Mouse (Mus musculus) CH12.LX (cell line): ENCODE data around the gene Prkar1b. TPM values are rescaled to one million over a fixed set of nuclear protein-coding genes. Genes with fewer than 3 reads are reported as not detected.

Source experiments
- DNase-seq: peaks from one replicate; pipeline ENCODE4 v3.0.0-alpha.2; 2013; ENCODE audit errors: extremely low read depth
- H3K27ac ChIP-seq: 2 replicates; pipeline ENCODE4 v1.5.1; 2012; ENCODE audit warnings: low read depth, mild to moderate bottlenecking, control low read depth, moderate library complexity; ENCODE audit not compliant: insufficient read depth
- H3K27me3 ChIP-seq: replicated peaks from 2 replicates; pipeline ENCODE3; 2012; ENCODE audit warnings: inconsistent platforms
- H3K36me3 ChIP-seq, 2 experiments: replicated peaks in 1 of 2; 2 replicates each; pipeline versions ENCODE3 to v1.6.1; 2012; ENCODE audit warnings: inconsistent platforms in 1 of 2, low read length in 1 of 2, mild to moderate bottlenecking in 1 of 2, mixed read lengths in 1 of 2, moderate library complexity in 1 of 2; ENCODE audit not compliant: control insufficient read depth in 1 of 2, insufficient read depth in 1 of 2
- H3K4me1 ChIP-seq, 2 experiments: 2 replicates each; pipeline ENCODE4 v1.6.1; 2012; ENCODE audit warnings: inconsistent platforms in 1 of 2, moderate library complexity in 1 of 2; ENCODE audit not compliant: insufficient read depth in 2 of 2, control insufficient read depth in 1 of 2
- H3K4me2 ChIP-seq: 2 replicates; pipeline ENCODE4 v1.6.1; 2012; ENCODE audit warnings: low read depth, mild to moderate bottlenecking, control low read depth; ENCODE audit not compliant: poor library complexity, insufficient read depth, severe bottlenecking
- H3K4me3 ChIP-seq, 3 experiments: fragments of 150-350 bp in 1 of 3; sonication (generic) in 1 of 3; replicated peaks in 1 of 3; 2 replicates each; pipeline versions ENCODE3 to v1.5.1; 2011 to 2012; ENCODE audit warnings: low read depth in 2 of 3, low read length in 2 of 3, mild to moderate bottlenecking in 2 of 3, moderate library complexity in 2 of 3, control low read depth in 1 of 3, improper control_type of control experiment in 1 of 3, inconsistent platforms in 1 of 3, mixed read lengths in 1 of 3; ENCODE audit not compliant: poor library complexity in 1 of 3
- H3K79me2 ChIP-seq: replicated peaks from 2 replicates; pipeline ENCODE4 v1.6.1; 2012; ENCODE audit warnings: mild to moderate bottlenecking, moderate library complexity; ENCODE audit not compliant: control insufficient read depth, poor library complexity, insufficient read depth, severe bottlenecking; ENCODE audit errors: extremely low read depth
- H3K9ac ChIP-seq: 2 replicates; pipeline ENCODE4 v1.6.1; 2012; ENCODE audit warnings: low read depth, mild to moderate bottlenecking, control low read depth, moderate library complexity; ENCODE audit not compliant: insufficient read depth
- H3K9me3 ChIP-seq: replicated peaks from 2 replicates; pipeline ENCODE3; 2012; ENCODE audit warnings: low read length, inconsistent platforms, mixed read lengths
- CHD2 ChIP-seq: IDR thresholded peaks from 2 replicates; pipeline ENCODE4 v1.6.1; 2011; ENCODE audit warnings: low read length, improper control_type of control experiment
- CTCF ChIP-seq, 2 experiments: IDR thresholded peaks in 1 of 2; conservative IDR thresholded peaks in 1 of 2; 2 replicates each; pipeline ENCODE4 v1.5.1; 2011 to 2012; ENCODE audit warnings: low read depth in 2 of 2, low read length in 2 of 2, improper control_type of control experiment in 1 of 2, inconsistent platforms in 1 of 2, mild to moderate bottlenecking in 1 of 2, moderate library complexity in 1 of 2
- HCFC1 ChIP-seq: IDR thresholded peaks from 2 replicates; pipeline ENCODE4 v1.6.1; 2012; ENCODE audit warnings: low read depth, mild to moderate bottlenecking, inconsistent platforms, low read length, improper control_type of control experiment
- IRF4 ChIP-seq: IDR thresholded peaks from 2 replicates; pipeline ENCODE4 v1.6.1; 2014; ENCODE audit warnings: low read depth, mild to moderate bottlenecking, inconsistent platforms, low read length, improper control_type of control experiment
- JUN ChIP-seq: IDR thresholded peaks from 2 replicates; pipeline ENCODE4 v1.6.1; 2011; ENCODE audit warnings: low read depth, mild to moderate bottlenecking, low read length, improper control_type of control experiment, moderate library complexity; ENCODE audit not compliant: insufficient read depth
- JUND ChIP-seq: conservative IDR thresholded peaks from 2 replicates; pipeline ENCODE4 v1.6.1; 2011; ENCODE audit warnings: low read depth, low read length, improper control_type of control experiment
- KAT2A ChIP-seq: IDR thresholded peaks from 2 replicates; pipeline ENCODE4 v1.6.1; 2012; ENCODE audit warnings: low read length, improper control_type of control experiment, inconsistent platforms; ENCODE audit not compliant: insufficient replicate concordance
- MAX ChIP-seq: IDR thresholded peaks from 2 replicates; pipeline ENCODE4 v1.6.1; 2011; ENCODE audit warnings: low read length, improper control_type of control experiment
- MEF2A ChIP-seq: IDR thresholded peaks from 2 replicates; pipeline ENCODE4 v1.6.1; 2014; ENCODE audit warnings: low read depth, mild to moderate bottlenecking, inconsistent platforms, low read length, improper control_type of control experiment, borderline replicate concordance
- NELFE ChIP-seq: IDR thresholded peaks from 2 replicates; pipeline ENCODE4 v1.6.1; 2011; ENCODE audit warnings: low read depth, low read length, improper control_type of control experiment
- NRF1 ChIP-seq: IDR thresholded peaks from 2 replicates; pipeline ENCODE4 v1.6.1; 2014; ENCODE audit warnings: low read depth, mild to moderate bottlenecking, inconsistent platforms, low read length, improper control_type of control experiment, moderate library complexity
- POLR2AphosphoS2 ChIP-seq: IDR thresholded peaks from 2 replicates; pipeline ENCODE4 v1.6.1; 2011; ENCODE audit warnings: low read depth, low read length, improper control_type of control experiment
- SMC3 ChIP-seq: IDR thresholded peaks from 2 replicates; pipeline ENCODE4 v1.6.1; 2011; ENCODE audit warnings: low read depth, low read length, improper control_type of control experiment
- TBP ChIP-seq: conservative IDR thresholded peaks from 2 replicates; pipeline ENCODE4 v1.6.1; 2011; ENCODE audit warnings: low read depth, low read length, improper control_type of control experiment
- TCF12 ChIP-seq: IDR thresholded peaks from 2 replicates; pipeline ENCODE4 v1.6.1; 2014; ENCODE audit warnings: low read depth, mild to moderate bottlenecking, inconsistent platforms, low read length, improper control_type of control experiment
- USF1 ChIP-seq: IDR thresholded peaks from 2 replicates; pipeline ENCODE4 v1.6.1; 2014; ENCODE audit warnings: low read depth, mild to moderate bottlenecking, inconsistent platforms, low read length, improper control_type of control experiment
- USF2 ChIP-seq: conservative IDR thresholded peaks from 2 replicates; pipeline ENCODE4 v1.6.1; 2011; ENCODE audit warnings: low read depth, low read length, improper control_type of control experiment
- ZMIZ1 ChIP-seq: IDR thresholded peaks from 2 replicates; pipeline ENCODE4 v1.6.1; 2012; ENCODE audit warnings: low read depth, mild to moderate bottlenecking, inconsistent platforms, low read length, improper control_type of control experiment
- dilution Hi-C: fragments of 300-500 bp; cut with MboI; formaldehyde crosslinking; loops from 2 replicates; pipeline ENCODE4 v1.14.3; 2020; ENCODE audit warnings: low sequenced_read_pairs; ENCODE audit not compliant: extremely low pct_unique_long_range_greater_than_20kb, extremely low pct_ligation_motif_present
- in situ Hi-C: fragments of 300-500 bp; cut with MboI; formaldehyde crosslinking; loops from 3 replicates; pipeline ENCODE4 v1.14.3; 2019; ENCODE audit warnings: low sequenced_read_pairs, low pct_ligation_motif_present, low pct_unique_long_range_greater_than_20kb, mixed read lengths
- polyA plus RNA-seq: library from polyadenylated mRNA; unstranded; fragments of >175 nt; gene quantifications from 2 replicates; pipeline ENCODE4 v1.2.1, GENCODE M21; 2012; ENCODE audit warnings: low read depth; ENCODE audit not compliant: insufficient read length
- total RNA-seq, 2 experiments: library from RNA; depleted of rRNA; stranded (reverse); fragments of 300-350 nt in 1 of 2; fragments of >200 nt in 1 of 2; gene quantifications; 2 replicates each; pipeline ENCODE4 v1.2.3; 2012 to 2014

Prkar1b gene
- total and polyA plus RNA-seq, 3 experiments, result not detected

- dilution Hi-C loops, result no loop called here
Measured at GRCm38 (mm10) chr5:139129078-139129477, 20.7 kb downstream of the Prkar1b start.

GRCm38 (mm10) chr5:139128476-139129065 lies 21.2 kb downstream of the Prkar1b start:
- no peak overlapping the region for H3K4me2 ChIP-seq
- H3K36me3 ChIP-seq, result no peaks in the 10 kb centered on the region
- H3K27ac ChIP-seq, result no peak overlapping the region
- no peak overlapping the region for H3K4me3 ChIP-seq
- no peaks in the 10 kb centered on the region for H3K79me2 ChIP-seq
- H3K4me1 ChIP-seq, result no peaks in the 10 kb centered on the region
- H3K9me3 ChIP-seq, result no peaks in the 10 kb centered on the region
- dilution Hi-C loops (no loop called here), in situ Hi-C loops (no loop called here)
- no peak for DNase-seq
- TF ChIP-seq HCFC1 (no peak), JUND (no peak), JUN (no peak), CTCF (conservative IDR thresholded peaks at IDR 0.05 in 1 of 2, IDR thresholded peaks at IDR 0.05 in 1 of 2; ENCODE audit: low read depth in 2 of 2, low read length in 2 of 2) (no peak), KAT2A (no peak), IRF4 (no peak), SMC3 (no peak), TBP (no peak), NELFE (no peak), MAX (no peak), MEF2A (no peak), USF2 (no peak), NRF1 (no peak), POLR2AphosphoS2 (no peak)
- H3K27me3 ChIP-seq, result no peaks in the 10 kb centered on the region
- no peak overlapping the region for H3K9ac ChIP-seq

More at GRCm38 (mm10) chr5:139129078-139129477, 20.7 kb downstream of the Prkar1b start:
- no peaks in the 10 kb centered on the region for H3K27me3 ChIP-seq
- H3K9ac ChIP-seq, result no peak overlapping the region
- no peaks in the 10 kb centered on the region for H3K9me3 ChIP-seq
- no peaks in the 10 kb centered on the region for H3K36me3 ChIP-seq
- TF ChIP-seq USF1 (no peak), CHD2 (no peak), SMC3 (no peak), CTCF (conservative IDR thresholded peaks at IDR 0.05 in 1 of 2, IDR thresholded peaks at IDR 0.05 in 1 of 2; ENCODE audit: low read depth in 2 of 2, low read length in 2 of 2) (no peak), TCF12 (no peak), NRF1 (no peak), ZMIZ1 (no peak)
- no peaks in the 10 kb centered on the region for H3K79me2 ChIP-seq
- H3K4me1 ChIP-seq, result no peaks in the 10 kb centered on the region
- no peak overlapping the region for H3K27ac ChIP-seq
- in situ Hi-C loops, result no loop called here
- H3K4me2 ChIP-seq, result no peak overlapping the region
- no peak for DNase-seq
- H3K4me3 ChIP-seq, result no peak overlapping the region
